Mouse (Mus musculus) spleen, postnatal 4 days (tissue): ENCODE data around the gene Vmn1r230.

Experiments
- DNase-seq, 2 experiments: peaks; one replicate each; pipeline ENCODE4 v3.0.0; 2022; ENCODE audit warnings: low spot score in 2 of 2

Gene Vmn1r230

GRCm38 (mm10) chr17:20840144-20840543 lies at the start of gene Vmn1r230:
Vmn1r230 (plus strand) TSS chr17:20840444.
- no peak for DNase-seq

GRCm38 (mm10) chr17:20811255-20811654 lies 29.0 kb upstream of the Vmn1r230 start, which contains the start of gene Vmn1r229:
Vmn1r229 (plus strand) TSS chr17:20811555.
- DNase-seq, result no peak
